Mouse (Mus musculus): ENCODE measurements at regions not wholly inside any gene's neighbourhood (a gene's known extent, or its start where the extent isn't known, plus 50 kb on each side); places are given as distances from the start of the nearest gene placed in this dataset.

DNA sequence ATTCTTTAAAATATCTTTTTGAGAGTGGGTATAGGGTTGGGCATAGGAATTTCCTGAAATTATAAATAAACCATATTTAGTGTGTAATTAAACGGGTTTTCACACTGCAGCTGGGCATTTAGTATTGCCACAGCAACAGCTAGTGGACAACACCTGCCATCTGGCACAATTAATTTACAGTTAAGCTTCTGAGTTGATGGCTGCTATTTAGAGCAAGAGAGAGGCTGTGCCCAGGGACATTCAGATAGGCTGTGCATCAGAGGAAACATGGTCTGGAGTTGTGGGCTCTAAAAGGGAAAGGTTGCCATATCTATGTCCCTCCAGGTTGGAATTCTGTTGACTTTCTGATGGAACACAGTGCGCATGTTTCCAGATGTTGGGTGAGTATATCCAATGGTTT lies 227.1 kb downstream of the Pth2r start:
- Histone ChIP-seq H3K79me2 (ENCODE audit: control insufficient read depth, insufficient read depth) (no peaks in the 10 kb centered on the region), H3ac (ENCODE audit: control insufficient read depth, insufficient read length) (no peak overlapping the region), H3K4me2 (ENCODE audit: low read depth) (no peak overlapping the region), H3K36me3 (ENCODE audit: control insufficient read depth, insufficient read depth) (no peaks in the 10 kb centered on the region), H3K27me3 (ENCODE audit: control insufficient read depth, insufficient read depth, insufficient read length) (no peaks in the 10 kb centered on the region), H3K4me3 (no peak overlapping the region)
- TF ChIP-seq SRF (IDR thresholded peaks at IDR 0.05; ENCODE audit: control insufficient read depth, insufficient read length, low read depth) (no peak), REST (IDR thresholded peaks at IDR 0.05; ENCODE audit: insufficient read depth, insufficient read length) (no peak), TCF12 (IDR thresholded peaks at IDR 0.05; ENCODE audit: insufficient read depth, poor library complexity, severe bottlenecking) (no peak), CEBPB (IDR thresholded peaks at IDR 0.05; ENCODE audit: insufficient read depth, poor library complexity, severe bottlenecking) (no peak), E2F4 (IDR thresholded peaks at IDR 0.05; ENCODE audit: insufficient read depth) (no peak), POLR2AphosphoS2 (IDR thresholded peaks at IDR 0.05; ENCODE audit: insufficient read length, low read depth) (no peak), MAX (IDR thresholded peaks at IDR 0.05; ENCODE audit: low read depth) (no peak), MYOG (IDR thresholded peaks at IDR 0.05; ENCODE audit: control insufficient read depth in 1 of 3, insufficient read depth in 1 of 3, insufficient read length in 2 of 3, low read depth in 2 of 3) (no peak), MYOD1 (IDR thresholded peaks at IDR 0.05; ENCODE audit: control insufficient read depth in 1 of 3, insufficient read length in 2 of 3, low read depth in 2 of 3) (no peak), USF1 (IDR thresholded peaks at IDR 0.05; ENCODE audit: low read depth) (no peak), POLR2A (IDR thresholded peaks at IDR 0.05; ENCODE audit: insufficient read length, low read depth) (no peak), TCF3 (IDR thresholded peaks at IDR 0.05; ENCODE audit: insufficient read length, low read depth) (no peak)

DNA sequence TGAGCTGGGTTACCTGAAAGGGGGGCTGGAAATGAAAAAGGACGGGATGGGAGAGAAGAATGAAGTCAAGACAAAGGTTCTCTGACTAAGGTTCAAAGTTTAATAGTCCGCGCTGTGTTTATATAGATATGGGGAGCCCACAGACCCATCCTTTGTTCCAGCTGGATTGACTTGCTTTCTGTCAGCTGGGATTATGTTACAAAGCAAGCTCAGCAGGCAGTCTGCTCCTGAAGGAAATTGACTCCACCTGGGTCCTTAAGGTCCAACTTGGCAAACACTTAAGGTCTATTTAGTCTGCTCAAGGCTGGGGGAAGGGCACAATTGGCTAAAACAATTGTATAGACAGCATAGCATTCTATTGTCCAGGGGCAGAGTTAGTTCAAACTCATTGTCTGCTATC lies 253.8 kb downstream of the Pth2r start:
- Histone ChIP-seq H3K4me2 (ENCODE audit: low read depth) (no peak overlapping the region), H3K79me2 (ENCODE audit: control insufficient read depth, insufficient read depth) (no peaks in the 10 kb centered on the region), H3K36me3 (ENCODE audit: control insufficient read depth, insufficient read depth) (no peaks in the 10 kb centered on the region), H3K4me3 (no peak overlapping the region), H3K27me3 (ENCODE audit: control insufficient read depth, insufficient read depth, insufficient read length) (no peaks in the 10 kb centered on the region), H3ac (ENCODE audit: control insufficient read depth, insufficient read length) (no peak overlapping the region)
- TF ChIP-seq USF1 (IDR thresholded peaks at IDR 0.05; ENCODE audit: low read depth), result no peak
- TF ChIP-seq TCF12 (IDR thresholded peaks at IDR 0.05; ENCODE audit: insufficient read depth, poor library complexity, severe bottlenecking), result no peak
- TF ChIP-seq E2F4 (IDR thresholded peaks at IDR 0.05; ENCODE audit: insufficient read depth), result no peak
- no peak for TF ChIP-seq POLR2A (IDR thresholded peaks at IDR 0.05; ENCODE audit: insufficient read length, low read depth)
- no peak for TF ChIP-seq CEBPB (IDR thresholded peaks at IDR 0.05; ENCODE audit: insufficient read depth, poor library complexity, severe bottlenecking)
- TF ChIP-seq MYOD1 (IDR thresholded peaks at IDR 0.05; ENCODE audit: control insufficient read depth in 1 of 3, insufficient read length in 2 of 3, low read depth in 2 of 3), result no peak
- no peak for TF ChIP-seq POLR2AphosphoS2 (IDR thresholded peaks at IDR 0.05; ENCODE audit: insufficient read length, low read depth)

DNA sequence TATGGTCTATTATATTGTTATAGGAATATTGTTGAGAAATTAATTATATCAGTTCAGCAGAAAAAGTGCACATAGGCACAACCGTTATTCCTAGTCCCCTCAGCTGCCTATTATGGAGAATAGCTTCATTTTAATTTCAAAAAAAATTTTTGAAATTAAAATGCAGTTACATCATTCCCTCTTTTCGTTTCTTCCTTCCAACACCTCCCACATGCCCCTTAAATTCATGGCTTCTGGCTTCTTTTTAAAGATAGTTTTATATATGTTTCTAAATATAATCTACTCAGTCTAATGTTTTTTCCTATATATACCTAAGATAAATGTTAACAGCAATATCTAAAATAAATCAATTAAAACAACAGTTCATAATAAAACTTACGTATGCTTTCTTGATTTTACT lies 256.7 kb downstream of the Pth2r start:
- TF ChIP-seq POLR2AphosphoS2 (IDR thresholded peaks at IDR 0.05; ENCODE audit: insufficient read length, low read depth) (no peak), USF1 (IDR thresholded peaks at IDR 0.05; ENCODE audit: low read depth) (no peak), MAX (IDR thresholded peaks at IDR 0.05; ENCODE audit: low read depth) (no peak), TCF3 (IDR thresholded peaks at IDR 0.05; ENCODE audit: insufficient read length, low read depth) (no peak), POLR2A (IDR thresholded peaks at IDR 0.05; ENCODE audit: insufficient read length, low read depth) (no peak), REST (IDR thresholded peaks at IDR 0.05; ENCODE audit: insufficient read depth, insufficient read length) (no peak), SRF (IDR thresholded peaks at IDR 0.05; ENCODE audit: control insufficient read depth, insufficient read length, low read depth) (no peak), MYOG (IDR thresholded peaks at IDR 0.05; ENCODE audit: control insufficient read depth in 1 of 3, insufficient read depth in 1 of 3, insufficient read length in 2 of 3, low read depth in 2 of 3) (no peak), CEBPB (IDR thresholded peaks at IDR 0.05; ENCODE audit: insufficient read depth, poor library complexity, severe bottlenecking) (no peak), E2F4 (IDR thresholded peaks at IDR 0.05; ENCODE audit: insufficient read depth) (no peak), MYOD1 (IDR thresholded peaks at IDR 0.05; ENCODE audit: control insufficient read depth in 1 of 3, insufficient read length in 2 of 3, low read depth in 2 of 3) (no peak), TCF12 (IDR thresholded peaks at IDR 0.05; ENCODE audit: insufficient read depth, poor library complexity, severe bottlenecking) (no peak)
- Histone ChIP-seq H3K4me3 (no peak overlapping the region), H3K27me3 (ENCODE audit: control insufficient read depth, insufficient read depth, insufficient read length) (no peaks in the 10 kb centered on the region), H3K36me3 (ENCODE audit: control insufficient read depth, insufficient read depth) (no peaks in the 10 kb centered on the region), H3ac (ENCODE audit: control insufficient read depth, insufficient read length) (no peak overlapping the region), H3K79me2 (ENCODE audit: control insufficient read depth, insufficient read depth) (no peaks in the 10 kb centered on the region), H3K4me2 (ENCODE audit: low read depth) (no peak overlapping the region)

GRCm38 (mm10) chr1:65544219-65544864 lies 262.5 kb downstream of the Pth2r start:
- no peaks in the 10 kb centered on the region for H3K27me3 ChIP-seq (ENCODE audit: control insufficient read depth, insufficient read depth, insufficient read length)
- TF ChIP-seq POLR2A (IDR thresholded peaks at IDR 0.05; ENCODE audit: insufficient read length, low read depth) (no peak), REST (IDR thresholded peaks at IDR 0.05; ENCODE audit: insufficient read depth, insufficient read length) (no peak), MAX (IDR thresholded peaks at IDR 0.05; ENCODE audit: low read depth) (no peak), MYOD1 (IDR thresholded peaks at IDR 0.05; ENCODE audit: control insufficient read depth in 1 of 3, insufficient read length in 2 of 3, low read depth in 2 of 3) (no peak), POLR2AphosphoS2 (IDR thresholded peaks at IDR 0.05; ENCODE audit: insufficient read length, low read depth) (no peak)
- no peak overlapping the region for H3K4me2 ChIP-seq (ENCODE audit: low read depth)
- H3ac ChIP-seq (ENCODE audit: control insufficient read depth, insufficient read length), result no peak overlapping the region
- H3K36me3 ChIP-seq (ENCODE audit: control insufficient read depth, insufficient read depth), result no peaks in the 10 kb centered on the region
- H3K79me2 ChIP-seq (ENCODE audit: control insufficient read depth, insufficient read depth), result no peaks in the 10 kb centered on the region
- no peak overlapping the region for H3K4me3 ChIP-seq

All from myocyte (in vitro differentiated cells).